Comparison of ENCODE assay signal across 19 mouse cellular contexts in the genomic region with DNA sequence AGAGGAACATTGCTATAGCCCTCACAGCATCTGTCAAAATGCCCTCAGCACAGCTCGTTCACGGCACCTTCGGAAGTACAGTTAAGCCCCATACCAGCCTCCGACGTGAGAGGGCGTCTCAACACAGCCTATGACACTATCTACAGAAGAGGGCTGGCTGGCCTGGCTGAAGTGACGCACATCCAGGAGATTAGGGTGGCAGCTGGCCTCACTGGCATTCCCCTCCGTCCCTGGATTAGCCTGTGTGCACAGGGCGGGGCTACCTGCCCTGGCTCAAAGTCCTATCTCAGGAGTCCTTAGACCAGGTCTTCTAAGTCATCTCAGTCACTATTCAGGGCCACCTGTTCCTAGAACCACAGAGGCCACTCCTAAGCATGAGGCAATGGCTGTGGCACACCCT. TPM values are rescaled to one million over a fixed set of nuclear protein-coding genes. Genes with fewer than 3 reads are reported as not detected.
DNase-seq lines count a peak whose midpoint lies in the region; ATAC-seq and TF ChIP-seq lines count a peak whose summit lies in the region.
"Had no signal": no experiment of that assay in that cellular context is flagged by ENCODE, and none has a peak within 500 bp of the region (broad histone marks: within the 10 kb centered on the region; RNA-seq: fewer than 3 reads in every experiment).

No protein-coding gene starts in this region.

- DNase-seq in heart, postnatal 25 days (ENCODE audit: low spot score): no peak
- DNase-seq in lung, adult 2 months: no peak
- DNase-seq in kidney, postnatal 10 days: no peak
- DNase-seq in right cerebral cortex, postnatal 25 days: no peak
- DNase-seq: adrenal gland, postnatal 14 days; cerebellum, postnatal 14 days; gastrocnemius, postnatal 25 days; thymus, adult 2 months had no signal

- H3K27me3 ChIP-seq in heart, embryonic 16.5 days (ENCODE audit: control insufficient read depth, insufficient read depth, low read length): no peaks in the 10 kb centered on the region
- no peaks in the 10 kb centered on the region for H3K27me3 ChIP-seq in lung, embryonic 16.5 days (ENCODE audit: control insufficient read depth, insufficient read depth, low read depth, low read length)
- no peaks in the 10 kb centered on the region for H3K27me3 ChIP-seq in intestine, postnatal 0 days (replicated peaks; ENCODE audit: control insufficient read depth, insufficient read depth, low read length)
- H3K27me3 ChIP-seq in stomach, embryonic 14.5 days (ENCODE audit: control insufficient read depth, insufficient read depth, low read length): no peaks in the 10 kb centered on the region
- H3K27me3 ChIP-seq: kidney, embryonic 15.5 days had no signal

- 0 out of 2 replicates have a peak, but pooled peaks cover 2% of the 10 kb centered on the region for H3K4me1 ChIP-seq in heart, embryonic 16.5 days (ENCODE audit: control insufficient read depth, insufficient read depth, low read length)
- no peaks in the 10 kb centered on the region for H3K4me1 ChIP-seq in lung, embryonic 16.5 days (replicated peaks; ENCODE audit: control insufficient read depth, insufficient read depth, low read length)
- H3K4me1 ChIP-seq in lung, adult 2 months (ENCODE audit: control insufficient read depth, insufficient read depth, low read length): peaks cover 7% of the 10 kb centered on the region; the same call in 1 of the 2 replicates
- H3K4me1 ChIP-seq in intestine, postnatal 0 days (replicated peaks; ENCODE audit: control insufficient read depth, insufficient read depth, low read length): peaks cover 12% of the 10 kb centered on the region
- peaks cover 4% of the 10 kb centered on the region; the same call in 1 of the 2 replicates for H3K4me1 ChIP-seq in stomach, embryonic 14.5 days (ENCODE audit: control insufficient read depth, insufficient read depth, low read length)

- ATAC-seq in heart, embryonic 16.5 days (replicated peaks; ENCODE audit: extremely low read depth, insufficient read depth, low FRiP score): 0 out of 2 replicates have a peak, but pooled peaks have one; percentile 19
- 0 out of 2 replicates have a peak, but pooled peaks have one; percentile 10 for ATAC-seq in lung, embryonic 16.5 days (ENCODE audit: low read depth)
- peak; percentile 94 for ATAC-seq in intestine, postnatal 0 days
- peak; percentile 67 for ATAC-seq in stomach, embryonic 14.5 days (ENCODE audit: insufficient number of reproducible peaks, insufficient read depth, low FRiP score, low read depth)

- intact Hi-C loops in heart, postnatal 25 days (cut with DNase I): loop anchor here (5.0 kb wide), 1 partner anchor 68 kb away; no protein-coding TSS in a partner anchor

- H3K4me2 ChIP-seq in heart, embryonic 16.5 days (ENCODE audit: low read depth, low read length): no peak overlapping the region
- H3K4me2 ChIP-seq in lung, embryonic 16.5 days (ENCODE audit: low read depth, low read length): no peak overlapping the region
- no peak overlapping the region; the same call in 1 of the 2 replicates for H3K4me2 ChIP-seq in intestine, postnatal 0 days (replicated peaks; ENCODE audit: low read depth)
- no peak overlapping the region for H3K4me2 ChIP-seq in stomach, embryonic 14.5 days (replicated peaks; ENCODE audit: low read depth, low read length)
- H3K4me2 ChIP-seq: hindbrain, embryonic 14.5 days; kidney, embryonic 15.5 days; midbrain, embryonic 11.5 days had no signal

- no peak overlapping the region for H3K27ac ChIP-seq in heart, embryonic 16.5 days (ENCODE audit: low read length)
- H3K27ac ChIP-seq in lung, embryonic 16.5 days (ENCODE audit: low read length): no peak overlapping the region
- H3K27ac ChIP-seq in intestine, postnatal 0 days (ENCODE audit: low read depth, low read length): peak overlapping the region; percentile 90
- peak overlapping the region; percentile 33; the same call in 1 of the 2 replicates for H3K27ac ChIP-seq in stomach, embryonic 14.5 days (ENCODE audit: low read length)
- H3K27ac ChIP-seq: hindbrain, embryonic 14.5 days; kidney, embryonic 15.5 days; liver, embryonic 14.5 days had no signal

- no peak overlapping the region for H3K4me3 ChIP-seq in heart, embryonic 16.5 days (ENCODE audit: low read length)
- no peak overlapping the region for H3K4me3 ChIP-seq in lung, embryonic 16.5 days (ENCODE audit: low read length)
- H3K4me3 ChIP-seq in lung, adult 2 months (replicated peaks; ENCODE audit: extremely low read depth, low read depth, low read length): no peak overlapping the region
- no peak overlapping the region for H3K4me3 ChIP-seq in intestine, postnatal 0 days (ENCODE audit: low read depth, low read length)
- H3K4me3 ChIP-seq in stomach, embryonic 14.5 days (ENCODE audit: low read depth, low read length): no peak overlapping the region
- H3K4me3 ChIP-seq: erythroblast, embryonic 14.5 days; kidney, embryonic 15.5 days; myocyte had no signal

- H3K9me3 ChIP-seq in heart, embryonic 16.5 days (replicated peaks; ENCODE audit: control insufficient read depth, low read length): no peaks in the 10 kb centered on the region
- no peaks in the 10 kb centered on the region for H3K9me3 ChIP-seq in lung, embryonic 16.5 days (ENCODE audit: control insufficient read depth, low read length)
- no peaks in the 10 kb centered on the region for H3K9me3 ChIP-seq in intestine, postnatal 0 days (ENCODE audit: control insufficient read depth)
- no peaks in the 10 kb centered on the region for H3K9me3 ChIP-seq in stomach, embryonic 14.5 days (ENCODE audit: control insufficient read depth, low read depth, low read length)
- H3K9me3 ChIP-seq: kidney, embryonic 15.5 days had no signal

- WGBS in heart, embryonic 16.5 days: 51% methylated on average over 9 of the region's 9 CpGs
- 62% methylated on average over 9 of the region's 9 CpGs for WGBS in lung, embryonic 16.5 days
- WGBS in lung, adult 2 months: 65% methylated on average over 9 of the region's 9 CpGs
- WGBS in intestine, postnatal 0 days: 41% methylated on average over 9 of the region's 9 CpGs
- 78% methylated on average over 9 of the region's 9 CpGs for WGBS in stomach, embryonic 14.5 days

- no peak for TF ChIP-seq CTCF in lung, adult 2 months (IDR thresholded peaks at IDR 0.05; ENCODE audit: insufficient read depth, low read length)
- TF ChIP-seq CTCF in intestine, postnatal 0 days (IDR thresholded peaks at IDR 0.05; ENCODE audit: low read depth): peak; percentile 86

- H3K9ac ChIP-seq in heart, embryonic 16.5 days (ENCODE audit: low read length): no peak overlapping the region
- no peak overlapping the region for H3K9ac ChIP-seq in lung, embryonic 16.5 days (ENCODE audit: low read length)
- H3K9ac ChIP-seq in intestine, postnatal 0 days (ENCODE audit: low read depth, low read length): no peak overlapping the region
- H3K9ac ChIP-seq in stomach, embryonic 14.5 days (replicated peaks; ENCODE audit: low read depth, low read length): no peak overlapping the region
- H3K9ac ChIP-seq: hindbrain, embryonic 14.5 days; kidney, embryonic 15.5 days; liver, embryonic 14.5 days had no signal

- H3K36me3 ChIP-seq in heart, embryonic 16.5 days (ENCODE audit: control insufficient read depth, insufficient read depth): peaks cover 4% of the 10 kb centered on the region
- peaks cover 10% of the 10 kb centered on the region for H3K36me3 ChIP-seq in lung, embryonic 16.5 days (ENCODE audit: control insufficient read depth, insufficient read depth, low read length)
- H3K36me3 ChIP-seq in intestine, postnatal 0 days (ENCODE audit: control insufficient read depth, insufficient read depth): peaks cover 47% of the 10 kb centered on the region
- peaks cover 17% of the 10 kb centered on the region for H3K36me3 ChIP-seq in stomach, embryonic 14.5 days (ENCODE audit: control insufficient read depth, insufficient read depth, low read length)
- H3K36me3 ChIP-seq: G1E had no signal

- TF ChIP-seq POLR2A in lung, adult 2 months (IDR thresholded peaks at IDR 0.05; ENCODE audit: borderline replicate concordance, extremely low read depth, low read depth, low read length): no peak

RNA-seq across cellular contexts. Expression of gene Degs2, which starts 12.9 kb away (rescaled TPM):
- 1.5 and 3.0 TPM in 2 replicates for polyA plus RNA-seq in heart, embryonic 16.5 days (2015; fragmentation: Nextera tagmentation; extraction: Ambion mirVana)
- total RNA-seq in heart, postnatal 25 days (2021): under 1 TPM; 0.56 to 0.62 TPM
- polyA plus RNA-seq in lung, embryonic 16.5 days (2015; fragmentation: Nextera tagmentation; extraction: Ambion mirVana): 1.1 and 1.9 TPM in 2 replicates
- polyA plus RNA-seq in lung, adult 2 months (2012; rRNA removed): 2.0 and 5.3 TPM in 2 replicates
- polyA plus RNA-seq in intestine, postnatal 0 days (2015; fragmentation: Nextera tagmentation; extraction: Ambion mirVana): 264 and 273 TPM in 2 replicates
- 17.3 and 17.9 TPM in 2 replicates for polyA plus RNA-seq in stomach, embryonic 14.5 days (2014; fragmentation: Nextera tagmentation; extraction: Ambion mirVana)
- total RNA-seq: adrenal gland, postnatal 14 days; G1E had no signal
- polyA plus RNA-seq: erythroblast, embryonic 14.5 days; G1E had no signal

Comparison
In these comparisons a context has a peak if more than half of its experiments do, and no peak if none do; other contexts are left out.
1. ATAC-seq: peak in every context shown above with its lines; median percentile 94 in intestine, postnatal 0 days; 67 in stomach, embryonic 14.5 days; 19 in heart, embryonic 16.5 days; 10 in lung, embryonic 16.5 days.
2. H3K27ac ChIP-seq: peak in intestine, postnatal 0 days (single experiment) and stomach, embryonic 14.5 days (single experiment); none in heart, embryonic 16.5 days (single experiment) and lung, embryonic 16.5 days (single experiment).
3. RNA of gene Degs2, which starts 12.9 kb away (polyA plus RNA-seq): 264 to 273 TPM in intestine, postnatal 0 days; 17.3 to 17.9 TPM in stomach, embryonic 14.5 days, 2.0 to 5.3 TPM in lung, adult 2 months, 1.5 to 3.0 TPM in heart, embryonic 16.5 days and 1.1 to 1.9 TPM in lung, embryonic 16.5 days; every median in the first group is over 10 times any median in the second.